Mouse (Mus musculus) cortical plate, adult 2 months (tissue): ENCODE measurements at regions not wholly inside any gene's neighbourhood (a gene's known extent, or its start where the extent isn't known, plus 50 kb on each side); places are given as distances from the start of the nearest gene placed in this dataset.

Experiments used
- CTCF ChIP-seq: fragments of 200-500 bp; IDR thresholded peaks from 2 replicates; pipeline ENCODE4 v1.5.1; 2011; ENCODE audit warnings: mild to moderate bottlenecking, control low read depth, low read length; ENCODE audit not compliant: insufficient read depth; ENCODE audit errors: extremely low read depth
- POLR2A ChIP-seq: fragments of 200-500 bp; IDR thresholded peaks from 2 replicates; pipeline ENCODE4 v1.6.1; 2011; ENCODE audit warnings: mild to moderate bottlenecking, low read length, control low read depth; ENCODE audit not compliant: insufficient read depth; ENCODE audit errors: extremely low read depth

DNA sequence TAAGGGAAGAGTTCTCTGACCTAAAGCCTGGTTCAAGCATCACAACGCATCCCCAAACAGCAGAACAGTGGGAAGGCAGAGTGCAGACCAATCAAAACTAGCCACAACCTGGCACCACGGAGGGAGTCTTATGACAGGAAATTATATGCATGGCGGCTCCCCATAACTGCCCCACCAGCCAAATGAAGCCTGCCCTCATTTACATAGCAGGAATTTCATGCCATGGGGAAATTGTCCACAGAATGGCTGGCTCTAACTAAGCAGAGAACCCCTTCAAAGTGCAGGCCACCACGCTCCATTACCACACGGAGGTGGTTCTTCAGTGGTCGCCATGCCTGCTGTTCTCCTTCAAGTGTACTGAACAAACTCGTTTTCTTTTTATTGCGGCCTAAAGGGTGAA is 126.3 kb upstream of the Zc3h12c start:
- TF ChIP-seq CTCF (no peak), POLR2A (no peak)
